Mouse (Mus musculus) cerebellum, adult 9-11 months (tissue): ENCODE measurements around the gene Ggn.
"Not testable (repeated sequence)": the region's sequence is repeated elsewhere in the genome, so short reads cannot be mapped to it uniquely, and the experiment has no call there.

ENCODE experiments used
- DNase-seq: peaks from one replicate; pipeline ENCODE4 v3.0.0; 2022

Gene Ggn

DNA sequence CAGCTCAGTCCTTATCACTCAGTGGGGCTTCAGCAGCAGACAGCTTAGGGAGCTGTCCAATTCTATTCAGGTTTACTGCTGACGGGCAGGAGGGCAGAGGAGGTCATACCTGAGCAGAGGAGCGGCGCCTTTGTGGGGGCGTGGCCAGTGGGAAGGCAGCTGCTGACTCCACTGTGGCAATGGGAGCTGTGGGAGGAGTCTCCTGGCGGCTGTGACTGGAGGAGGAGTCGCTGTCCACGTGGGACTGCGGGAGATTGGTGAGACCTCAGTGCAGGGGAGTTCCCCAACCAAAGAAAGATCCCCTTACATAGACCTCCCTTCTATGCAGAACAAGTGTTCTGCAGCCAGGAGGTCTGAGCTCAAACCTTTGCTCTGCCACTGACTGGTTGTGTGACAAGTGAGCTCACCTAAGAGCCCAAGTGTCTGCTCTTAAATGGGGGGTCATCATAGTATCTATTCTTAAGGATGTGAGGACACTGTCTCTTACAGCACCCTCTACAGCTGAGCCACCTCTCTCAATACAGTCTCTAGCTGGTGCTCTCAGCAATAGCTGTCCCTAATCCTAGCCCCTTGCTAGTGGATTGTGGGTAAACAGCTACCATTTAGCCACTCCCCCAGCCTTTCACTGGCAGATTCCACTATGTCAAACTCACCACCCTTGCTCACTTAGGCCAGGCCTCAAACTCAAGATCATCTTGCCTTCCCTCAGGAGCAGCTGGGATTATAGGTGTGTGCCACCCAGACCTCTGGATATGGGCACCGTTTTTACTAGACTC, 7.1 kb upstream of the Ggn start:
- DNase-seq, result no peak

DNA sequence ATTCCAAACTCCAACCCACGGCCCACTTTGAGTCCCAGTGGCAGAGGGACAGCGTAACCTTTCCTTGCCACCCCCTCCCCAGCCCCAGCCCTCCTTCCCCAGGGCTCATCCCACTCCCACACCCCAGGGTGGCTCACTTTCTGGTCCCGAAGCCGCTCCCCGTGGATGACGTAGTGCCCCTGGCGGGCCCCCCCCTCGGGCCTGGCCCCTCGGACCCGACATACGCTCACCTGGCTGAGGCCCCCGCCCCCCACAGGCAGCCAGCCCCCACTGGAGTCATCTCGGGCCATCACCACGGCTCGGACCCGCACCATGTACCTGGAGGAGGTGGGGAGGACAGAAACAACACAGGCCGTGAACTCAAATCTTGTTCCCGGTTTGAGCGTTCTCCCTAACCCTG, 2.4 kb upstream of the Ggn start:
- DNase-seq, result peak; percentile 50

DNA sequence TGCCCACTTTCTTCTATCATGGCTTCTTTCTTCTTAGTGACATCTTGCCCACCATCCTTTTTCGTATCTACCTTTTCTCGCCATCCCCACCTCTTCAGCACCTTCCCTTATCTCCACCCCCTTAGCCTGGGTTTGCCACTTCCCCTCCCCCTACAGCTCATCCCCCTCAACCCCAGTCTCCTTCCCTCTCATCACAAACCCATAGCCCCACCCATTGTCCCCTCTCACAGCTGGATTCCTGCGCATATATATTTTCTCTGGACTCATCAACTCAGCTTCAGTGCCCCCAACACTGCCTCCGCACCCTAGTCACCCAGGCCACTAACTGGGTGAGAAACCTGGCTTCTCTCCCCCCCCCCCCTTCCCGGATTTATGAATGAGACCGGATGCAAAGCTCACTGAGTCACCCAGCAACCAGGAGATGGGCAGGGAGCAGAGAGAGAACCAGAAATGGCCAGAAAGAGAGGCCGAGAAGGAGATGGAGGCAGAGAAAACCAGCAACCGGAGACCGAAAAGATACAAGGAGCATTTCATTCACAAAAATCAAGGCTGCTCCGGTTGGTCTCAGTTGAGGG, 1.8 kb upstream of the Ggn start:
- peak; percentile 56 for DNase-seq

DNA sequence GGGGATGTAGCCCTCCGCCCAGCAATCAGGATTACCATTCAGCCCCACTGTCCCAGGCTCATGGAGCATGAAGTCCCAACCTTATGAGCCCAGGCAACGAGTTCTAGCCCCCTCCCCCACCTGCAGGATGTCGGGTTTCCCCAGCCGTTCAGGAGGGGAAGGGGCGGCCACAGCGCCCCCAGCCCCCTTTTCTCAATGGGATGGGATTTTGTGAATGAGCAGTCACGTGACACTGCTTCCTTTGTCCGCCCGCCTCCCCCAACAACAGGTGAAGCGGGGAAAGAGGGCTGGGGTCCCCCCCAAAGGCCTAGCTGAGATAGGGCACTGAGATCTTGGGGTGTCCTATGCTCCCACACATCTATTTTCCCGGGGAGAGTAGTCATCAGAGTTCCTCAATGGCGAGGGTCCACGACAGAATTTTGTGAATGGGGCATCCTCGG, 1.2 kb upstream of the Ggn start:
- peak; percentile 76 for DNase-seq

DNA sequence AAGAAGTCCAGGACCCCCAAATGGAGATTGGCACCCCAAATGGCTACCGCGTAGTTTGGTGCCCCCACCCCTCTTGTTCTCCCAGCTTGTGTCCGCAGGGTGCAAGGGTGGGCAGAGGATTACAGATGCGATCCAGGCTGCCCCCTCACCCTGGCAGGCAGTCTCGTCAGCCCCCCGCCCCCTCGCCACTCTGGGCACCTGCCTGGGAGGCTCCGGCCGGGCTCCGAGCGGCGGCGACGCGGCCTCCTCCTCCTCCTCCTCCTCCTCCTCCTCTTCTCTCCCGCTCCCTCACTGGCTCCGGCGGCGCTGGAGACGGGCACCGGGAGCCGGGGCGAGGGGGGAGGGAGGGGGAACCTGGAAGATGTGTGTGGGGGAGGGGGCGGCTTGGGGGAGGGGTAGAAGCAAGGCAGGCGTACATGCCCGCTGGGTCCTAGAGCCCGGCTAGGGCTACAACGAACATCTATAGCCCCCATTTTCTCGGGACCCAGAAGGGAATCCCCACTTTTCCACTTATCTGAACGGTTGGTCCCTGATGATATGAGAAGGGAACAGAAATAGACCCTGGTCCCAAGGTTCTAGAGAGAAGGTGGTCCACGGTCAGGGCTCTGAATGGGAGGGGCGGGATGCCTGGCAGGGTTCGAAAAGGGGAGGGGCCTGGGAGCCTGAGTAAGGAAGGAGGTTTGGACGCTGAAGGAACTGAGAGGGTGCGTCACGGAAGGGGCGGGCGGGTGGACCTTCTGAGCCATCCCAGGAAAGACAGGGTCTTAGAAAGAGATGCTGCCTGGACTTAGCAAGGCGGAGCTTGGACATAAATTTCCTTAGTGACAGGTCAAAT, 562 bp upstream of the Ggn start:
- peak; percentile 87 for DNase-seq

DNA sequence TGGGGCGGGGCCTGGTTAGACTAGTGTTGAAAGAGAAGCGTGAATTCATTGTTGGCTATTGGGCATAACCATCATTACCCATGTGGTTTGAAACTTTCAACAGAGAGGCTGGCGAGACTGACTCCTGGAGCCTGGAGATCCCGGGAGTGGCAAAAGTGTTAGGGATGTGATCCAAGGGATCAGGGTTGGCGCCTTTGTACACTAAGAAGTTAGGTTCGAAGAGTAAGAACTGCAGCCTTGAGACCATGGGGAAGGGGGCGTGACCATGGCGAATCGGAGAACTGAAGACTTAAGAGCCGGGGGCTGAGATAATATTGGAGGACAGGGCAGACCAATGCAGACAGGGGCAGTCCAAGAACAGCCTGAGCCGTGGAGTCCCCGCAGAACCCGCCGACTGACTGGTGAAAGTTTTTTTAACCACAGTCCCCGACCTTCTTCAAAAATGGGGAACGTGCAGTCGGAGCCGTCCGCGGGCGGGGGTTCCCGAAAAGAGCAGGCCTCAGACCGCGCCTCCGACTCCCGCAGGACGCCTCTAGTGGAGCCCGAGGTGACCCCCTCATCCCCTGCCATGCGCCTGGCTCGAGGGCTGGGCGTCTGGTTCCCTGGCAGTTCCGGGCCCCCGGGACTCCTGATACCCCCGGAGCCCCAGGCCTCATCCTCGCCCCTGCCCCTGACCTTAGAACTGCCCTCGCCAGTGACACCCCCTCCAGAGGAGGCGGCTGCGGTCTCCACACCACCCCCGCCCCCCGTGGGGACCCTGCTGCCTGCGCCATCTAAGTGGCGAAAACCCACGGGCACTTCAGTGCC, 948 bp downstream of the Ggn start:
- DNase-seq, result peak; percentile 53

DNA sequence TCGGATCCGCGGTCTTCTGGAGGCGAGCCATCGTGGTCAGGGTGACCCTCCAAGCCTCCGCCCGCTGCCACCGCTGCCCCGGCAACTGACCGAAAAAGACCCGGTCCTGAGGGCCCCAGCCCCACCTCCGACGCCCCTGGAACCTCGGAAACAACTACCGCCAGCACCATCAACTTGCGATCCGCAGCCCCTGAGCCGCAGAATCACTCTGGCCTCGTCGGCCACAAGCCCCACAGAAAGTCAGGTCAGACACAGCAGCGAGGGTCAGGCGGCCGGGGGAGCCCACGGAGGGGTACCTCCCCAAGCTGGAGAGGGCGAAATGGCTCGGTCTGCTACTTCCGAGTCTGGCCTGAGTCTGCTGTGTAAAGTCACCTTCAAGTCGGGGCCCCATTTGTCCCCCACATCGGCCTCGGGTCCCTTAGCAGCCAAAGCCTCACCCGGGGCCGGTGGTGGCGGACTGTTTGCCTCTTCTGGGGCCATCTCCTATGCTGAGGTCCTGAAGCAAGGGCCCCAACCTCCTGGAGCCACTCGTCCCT, 1.6 kb downstream of the Ggn start:
- no peak for DNase-seq

DNA sequence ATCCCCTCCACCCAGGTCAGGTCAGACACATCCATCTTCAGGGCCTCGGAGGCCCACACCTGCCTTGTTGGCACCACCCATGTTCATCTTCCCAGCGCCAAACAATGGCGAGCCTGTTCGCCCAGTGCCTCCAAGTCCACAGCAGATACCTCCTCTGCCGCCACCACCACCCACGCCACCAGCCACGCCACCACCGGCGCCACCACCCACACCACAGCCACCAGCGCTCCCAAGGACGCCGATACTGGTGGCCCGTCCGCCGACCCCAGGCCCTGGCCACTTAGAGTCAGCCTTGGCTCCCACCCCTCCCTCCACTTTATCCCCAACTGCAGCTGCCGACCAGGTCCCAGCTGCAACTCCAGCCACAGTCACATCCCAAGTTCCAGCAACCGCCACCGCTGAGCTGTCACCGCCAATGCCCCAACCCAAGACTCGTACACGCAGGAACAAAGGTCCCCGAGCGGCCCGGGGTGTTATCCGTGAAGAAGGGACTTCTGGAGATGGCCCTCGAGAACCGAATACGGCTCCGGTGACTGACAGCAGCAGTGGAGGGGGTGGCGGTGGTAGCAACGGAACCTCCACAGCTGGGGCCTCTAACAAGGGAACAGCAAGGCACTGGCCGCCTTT, 2.5 kb downstream of the Ggn start:
- peak; percentile 26 for DNase-seq

DNA sequence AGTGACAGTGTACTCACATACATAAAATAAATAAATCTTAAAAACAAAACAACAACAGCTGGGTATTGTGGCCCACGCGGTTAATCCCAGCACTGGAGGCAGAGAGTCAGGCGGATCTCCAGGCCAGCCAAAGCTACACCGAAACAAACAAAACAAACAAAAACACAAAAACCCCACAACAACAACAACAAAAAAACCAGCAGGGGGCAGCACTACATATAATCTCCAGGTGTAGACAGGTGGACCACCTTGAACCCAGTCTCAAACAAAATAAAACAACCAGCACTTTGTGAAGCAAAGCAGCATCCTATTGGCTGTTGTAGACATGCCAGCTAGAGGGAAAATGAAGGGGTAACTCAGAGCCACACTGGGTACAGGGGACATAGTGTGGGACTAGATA, 8.1 kb downstream of the Ggn start:
- DNase-seq, result peak; percentile 41

DNA sequence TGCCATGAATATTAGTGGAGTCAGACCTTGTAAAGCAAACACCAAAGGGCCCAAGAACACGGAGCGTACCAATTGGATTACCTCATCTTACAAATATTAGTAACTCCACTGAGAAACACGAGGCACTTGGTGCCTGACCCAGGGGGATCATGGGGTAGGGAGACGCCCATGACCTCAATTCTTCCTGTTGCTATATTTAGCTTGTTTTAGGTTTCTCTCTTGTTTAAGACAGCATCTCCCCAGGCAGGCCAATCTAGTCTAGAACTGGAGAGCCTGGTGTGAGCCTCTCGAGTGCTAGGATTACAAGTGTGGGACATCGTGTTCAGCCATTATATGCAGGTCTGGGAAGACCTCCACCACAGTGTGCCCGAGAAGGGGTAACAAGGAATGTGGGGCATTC, 9.3 kb downstream of the Ggn start:
- peak; percentile 32 for DNase-seq

DNA sequence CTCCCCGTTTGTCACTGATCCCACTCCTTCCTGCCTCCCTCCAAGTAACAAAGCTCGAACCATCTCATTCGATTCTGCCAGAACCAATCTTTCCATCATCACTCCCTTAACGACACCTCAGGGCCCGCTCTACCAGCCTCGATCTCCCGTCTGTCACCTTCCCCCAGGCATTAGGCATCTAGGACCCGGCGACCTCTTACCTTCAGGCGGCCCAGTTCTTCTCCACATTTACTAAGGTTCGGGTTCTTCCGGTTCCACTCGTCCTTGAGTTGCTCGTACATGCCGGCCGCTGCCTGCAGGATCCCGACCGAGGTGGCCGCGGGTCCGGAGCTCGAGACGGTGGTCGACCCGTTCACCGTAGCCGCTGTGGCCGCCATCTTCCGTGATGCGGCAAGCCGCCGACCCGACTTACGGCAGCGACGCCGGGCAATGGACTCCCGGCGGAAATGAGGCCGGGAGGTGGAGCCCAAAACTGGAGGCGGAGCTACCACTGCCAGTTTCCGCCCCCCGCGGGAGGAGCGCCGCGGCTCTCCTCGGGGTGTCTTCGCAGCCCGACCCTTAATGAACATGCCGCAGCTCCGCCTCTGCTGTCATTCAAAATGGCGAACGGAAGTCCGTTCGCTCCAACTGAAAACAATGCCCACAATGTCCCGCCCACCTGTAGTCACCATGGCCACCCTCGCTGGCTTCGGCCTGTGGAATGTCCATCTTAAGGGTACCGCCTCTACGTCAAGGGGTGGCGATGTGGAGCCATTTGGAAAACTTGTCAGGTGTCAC, 10.3 kb downstream of the Ggn start, which contains the start of gene Psmd8:
Gene Psmd8 (minus strand): TSS at position 625 of the 777 bp plus-strand sequence.
- DNase-seq, result peak; percentile 99

DNA sequence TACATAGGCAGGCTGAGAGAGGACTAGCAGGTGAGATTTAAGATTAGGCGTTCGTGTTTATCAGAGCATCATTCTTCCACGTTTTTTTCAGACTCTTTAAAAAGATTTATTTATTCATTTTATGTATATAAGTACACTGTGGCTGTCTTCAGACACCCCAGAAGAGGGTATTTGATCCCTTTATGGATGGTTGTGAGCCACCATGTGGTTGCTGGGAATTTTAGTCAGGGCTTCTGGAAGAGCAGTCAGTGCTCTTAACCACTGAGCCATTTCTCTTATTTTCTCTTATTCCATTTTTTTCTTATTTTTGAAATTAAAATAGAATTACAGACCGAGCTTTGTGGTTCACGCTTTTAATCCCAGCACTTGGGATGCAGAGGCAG, 10.8 kb downstream of the Ggn start:
- no peak for DNase-seq

DNA sequence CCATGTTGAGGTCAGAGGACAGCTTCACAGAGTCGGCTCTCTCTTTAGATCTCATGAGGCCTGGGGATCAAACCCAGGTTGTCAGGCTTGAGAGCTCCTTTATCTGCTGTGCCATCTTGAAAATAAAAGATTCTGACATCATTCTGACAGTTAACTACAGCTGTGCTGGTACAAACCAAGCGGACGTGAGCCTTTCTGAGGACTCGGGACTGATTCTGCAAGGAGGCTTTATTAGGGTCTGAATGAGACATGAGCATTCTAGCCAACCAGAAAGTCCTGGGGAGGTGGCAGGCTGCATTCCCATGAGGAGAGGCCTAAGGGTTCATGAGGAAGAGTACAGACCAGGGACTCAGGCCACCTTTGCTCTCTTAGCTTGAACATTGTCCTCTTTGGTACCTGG, 11.3 kb downstream of the Ggn start:
- peak; percentile 41 for DNase-seq

DNA sequence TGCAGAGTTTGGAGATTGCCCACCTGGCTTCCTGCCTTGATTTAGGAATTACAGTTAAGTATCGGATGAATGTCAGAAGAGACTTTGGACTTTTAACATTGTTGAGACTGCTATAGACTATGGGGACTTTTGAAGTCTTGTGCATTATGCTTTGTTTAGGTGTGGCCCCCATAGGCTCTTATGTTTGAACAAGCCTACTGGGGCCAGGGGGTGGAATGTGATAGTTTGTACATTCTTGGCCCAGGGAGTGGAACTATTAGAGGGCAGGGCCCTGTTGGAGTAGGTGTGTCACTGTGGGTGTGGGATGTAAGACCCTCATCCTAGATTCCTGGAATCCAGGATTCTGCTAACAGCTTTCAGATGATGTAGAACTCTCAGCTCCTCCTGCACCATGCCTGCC, 24.2 kb downstream of the Ggn start:
- not testable (repeated sequence) for DNase-seq

DNA sequence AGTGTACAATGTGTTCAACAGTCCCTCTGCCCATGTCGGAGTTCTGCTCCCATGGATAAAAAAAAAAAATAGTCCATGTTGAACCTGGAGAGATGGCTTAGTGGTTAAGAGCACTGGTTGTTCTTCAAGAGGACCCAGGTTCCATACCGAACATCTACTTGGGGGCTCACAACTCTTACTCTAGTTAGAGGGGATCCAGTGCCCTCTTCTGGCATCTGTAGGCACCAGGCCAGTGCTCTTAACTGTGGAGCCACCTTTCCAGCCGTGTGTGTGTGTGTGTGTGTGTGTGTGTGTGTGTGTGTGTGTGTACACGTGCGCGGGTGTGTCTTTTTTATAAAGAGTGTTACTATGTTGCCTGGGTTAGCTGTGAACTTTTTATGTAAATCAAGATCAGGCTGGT, 32.6 kb downstream of the Ggn start:
- DNase-seq, result no peak

DNA sequence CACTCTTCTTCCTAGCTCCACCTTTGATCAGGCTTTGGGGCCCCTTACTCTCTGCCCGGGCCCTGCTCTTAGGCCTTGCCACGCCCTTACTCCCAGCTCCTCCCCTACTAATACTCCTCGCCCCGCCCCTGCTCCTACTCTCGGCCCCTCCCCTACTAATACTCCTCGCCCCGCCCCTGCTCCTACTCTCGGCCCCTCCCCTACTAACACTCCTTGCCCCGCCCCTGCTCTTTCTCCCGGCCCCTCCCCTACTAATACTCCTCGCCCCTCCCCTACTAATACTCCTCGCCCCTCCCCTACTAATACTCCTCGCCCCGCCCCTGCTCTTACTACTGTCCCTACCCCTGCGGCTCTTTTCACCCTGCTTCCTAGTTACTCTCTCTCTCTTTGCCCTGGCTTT, 41.0 kb downstream of the Ggn start:
- not testable (repeated sequence) for DNase-seq

DNA sequence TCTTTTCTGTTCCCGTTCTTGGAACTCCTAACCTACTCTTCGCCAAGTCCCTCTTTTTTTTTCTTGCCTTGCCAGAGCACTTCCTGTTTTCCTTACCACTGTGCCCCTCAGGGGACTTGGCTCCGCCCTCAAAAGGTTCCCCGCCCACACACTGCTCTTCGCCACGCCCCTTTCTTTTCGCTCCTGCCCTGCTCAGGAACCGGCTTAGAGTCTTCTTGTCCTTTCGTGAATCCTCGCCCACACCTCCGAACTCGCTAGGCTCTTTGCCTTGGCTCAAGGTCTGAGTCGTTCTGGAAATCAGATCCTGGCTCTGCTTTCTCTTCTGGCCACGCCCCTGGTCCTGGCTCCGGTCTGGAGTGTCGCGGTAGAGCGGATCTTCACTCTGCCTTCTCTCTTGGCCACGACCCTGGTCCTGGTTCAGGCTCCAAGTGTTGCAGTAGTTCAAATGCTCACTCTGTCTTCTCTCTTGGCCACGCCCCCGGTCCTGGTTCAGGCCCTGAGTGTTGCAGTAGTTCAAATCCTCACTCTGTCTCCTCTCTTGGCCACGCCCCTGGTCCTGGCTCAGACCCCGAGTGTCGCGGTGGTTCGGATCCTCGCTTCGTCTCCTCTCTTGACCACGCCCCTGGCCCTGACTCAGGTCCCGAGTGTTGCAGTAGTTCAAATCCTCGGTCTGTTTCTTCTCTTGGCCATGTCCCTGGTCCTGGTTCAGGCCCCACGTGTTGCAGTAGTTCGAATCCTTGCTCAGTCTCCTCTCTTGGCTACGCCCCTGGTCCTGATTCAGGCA, 41.6 kb downstream of the Ggn start:
- DNase-seq, result peak; percentile 67

DNA sequence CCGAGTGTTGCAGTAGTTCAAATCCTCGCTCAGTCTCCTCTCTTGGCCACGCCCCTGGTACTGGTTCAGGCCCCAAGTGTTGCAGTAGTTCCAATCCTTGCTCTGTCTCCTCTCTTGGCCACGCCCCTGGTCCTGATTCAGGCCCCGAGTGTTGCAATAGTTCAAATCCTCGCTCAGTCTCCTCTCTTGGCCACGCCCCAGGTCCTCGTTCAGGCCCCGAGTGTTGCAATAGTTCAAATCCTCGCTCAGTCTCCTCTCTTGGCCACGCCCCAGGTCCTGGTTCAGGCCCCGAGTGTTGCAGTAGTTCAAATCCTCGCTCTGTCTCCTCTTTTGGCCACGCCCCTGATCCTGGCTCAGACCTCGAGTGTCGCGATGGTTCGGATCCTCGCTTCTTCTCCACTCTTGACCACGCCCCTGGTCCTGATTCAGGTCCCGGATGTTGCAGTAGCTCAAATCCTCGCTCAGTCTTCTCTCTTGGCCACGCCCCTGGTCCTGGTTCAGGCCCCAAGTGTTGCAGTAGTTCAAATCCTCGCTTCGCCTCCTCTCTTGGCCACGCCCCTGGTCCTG, 42.3 kb downstream of the Ggn start:
- peak; percentile 29 for DNase-seq

DNA sequence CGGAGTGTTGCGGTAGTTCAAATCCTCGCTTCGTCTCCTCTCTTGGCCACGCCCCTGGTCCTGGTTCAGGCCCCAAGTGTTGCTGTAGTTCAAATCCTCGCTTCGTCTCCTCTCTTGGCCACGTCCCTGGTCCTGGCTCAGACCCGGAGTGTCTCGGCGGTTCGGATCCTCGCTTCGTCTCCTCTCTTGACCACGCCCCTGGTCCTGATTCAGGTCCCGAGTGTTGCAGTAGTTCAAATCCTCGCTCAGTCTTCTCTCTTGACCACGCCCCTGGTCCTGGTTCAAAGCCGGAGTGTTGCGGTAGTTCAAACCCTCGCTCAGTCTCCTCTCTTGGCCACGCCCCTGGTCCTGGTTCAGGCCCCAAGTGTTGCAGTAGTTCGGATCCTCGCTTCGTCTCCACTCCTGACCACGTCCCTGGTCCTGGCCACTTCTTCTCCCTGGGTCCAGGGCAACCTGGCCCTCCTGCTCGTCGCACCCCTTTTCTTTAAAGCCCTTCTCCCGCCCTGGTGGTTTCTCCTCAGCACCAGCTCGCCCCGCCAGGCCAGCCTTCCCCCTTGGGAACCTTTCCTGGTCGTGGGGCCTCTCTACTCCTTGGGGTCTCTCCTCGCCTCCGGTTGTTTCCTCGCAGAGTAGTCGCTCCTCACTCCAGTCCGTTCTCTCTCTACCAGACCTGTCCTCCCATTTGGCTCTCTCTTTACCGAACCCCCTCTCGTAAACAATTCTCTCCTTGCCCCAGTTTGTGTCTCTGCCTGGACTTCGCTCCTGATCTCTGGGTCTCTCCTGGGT, 43.0 kb downstream of the Ggn start:
- not testable (repeated sequence) for DNase-seq
